Mouse (Mus musculus) MEL (cell line): Measurements from ENCODE around the gene Uhrf2. TPM values are rescaled to one million over a fixed set of nuclear protein-coding genes. Genes with fewer than 3 reads are reported as not detected.

Experiments used
- DNase-seq: peaks from one replicate; pipeline ENCODE4 v3.0.0; 2011; ENCODE audit warnings: low read depth, low spot score
- H3K27ac ChIP-seq: 2 replicates; pipeline ENCODE4 v1.5.1; 2012; ENCODE audit warnings: low read depth, mild to moderate bottlenecking, control low read depth, low read length, moderate library complexity; ENCODE audit not compliant: control insufficient read depth
- H3K27me3 ChIP-seq, 2 experiments: fragments of 150-350 bp in 1 of 2; sonication (generic) in 1 of 2; 2 replicates each; pipeline ENCODE4 v1.6.1; 2012; ENCODE audit warnings: low read length in 2 of 2, mild to moderate bottlenecking in 2 of 2, improper control_type of control experiment in 1 of 2, moderate library complexity in 1 of 2; ENCODE audit not compliant: insufficient read depth in 2 of 2, control insufficient read depth in 1 of 2
- H3K36me3 ChIP-seq, 2 experiments: 2 replicates each; pipeline ENCODE4 v1.6.1; 2012 to 2014; ENCODE audit warnings: low read length in 2 of 2, improper control_type of control experiment in 1 of 2, inconsistent platforms in 1 of 2, mild to moderate bottlenecking in 1 of 2; ENCODE audit not compliant: insufficient read depth in 2 of 2, control insufficient read depth in 1 of 2
- H3K4me1 ChIP-seq, 2 experiments: fragments of 150-350 bp in 1 of 2; sonication (generic) in 1 of 2; 2 replicates each; pipeline ENCODE4 v1.6.1; 2012; ENCODE audit warnings: low read length in 2 of 2, improper control_type of control experiment in 1 of 2, mild to moderate bottlenecking in 1 of 2; ENCODE audit not compliant: insufficient read depth in 2 of 2, control insufficient read depth in 1 of 2
- H3K4me3 ChIP-seq, 2 experiments: fragments of 150-350 bp in 1 of 2; sonication (generic) in 1 of 2; 2 replicates each; pipeline ENCODE4 v1.5.1; 2012; ENCODE audit warnings: low read depth in 2 of 2, low read length in 2 of 2, mild to moderate bottlenecking in 2 of 2, moderate library complexity in 2 of 2, control low read depth in 1 of 2, improper control_type of control experiment in 1 of 2; ENCODE audit not compliant: control insufficient read depth in 1 of 2, insufficient read depth in 1 of 2
- H3K79me2 ChIP-seq: 2 replicates; pipeline ENCODE4 v1.6.1; 2012; ENCODE audit warnings: mild to moderate bottlenecking, low read length, moderate library complexity; ENCODE audit not compliant: control insufficient read depth, poor library complexity, insufficient read depth
- H3K9ac ChIP-seq: 2 replicates; pipeline ENCODE4 v1.6.1; 2012; ENCODE audit warnings: low read depth, mild to moderate bottlenecking, control low read depth, low read length, moderate library complexity; ENCODE audit not compliant: control insufficient read depth, poor library complexity, severe bottlenecking
- H3K9me3 ChIP-seq: fragments of 150-350 bp; sonication (generic); replicated peaks from 2 replicates; pipeline ENCODE4 v1.6.1; 2012; ENCODE audit warnings: mild to moderate bottlenecking, low read length, improper control_type of control experiment, moderate library complexity; ENCODE audit not compliant: insufficient read depth
- BHLHE40 ChIP-seq: IDR thresholded peaks from 2 replicates; pipeline ENCODE4 v1.6.1; 2012; ENCODE audit warnings: low read depth, mild to moderate bottlenecking, inconsistent platforms, low read length, improper control_type of control experiment, borderline replicate concordance
- CHD2 ChIP-seq: IDR thresholded peaks from 2 replicates; pipeline ENCODE4 v1.6.1; 2011; ENCODE audit warnings: low read length, improper control_type of control experiment
- CTCF ChIP-seq, 3 experiments: IDR thresholded peaks in 2 of 3; conservative IDR thresholded peaks in 1 of 3; 2 replicates each; pipeline ENCODE4 v1.5.1; 2011 to 2012; ENCODE audit warnings: low read length in 3 of 3, low read depth in 2 of 3, mild to moderate bottlenecking in 2 of 3, improper control_type of control experiment in 1 of 3, inconsistent platforms in 1 of 3, mixed read lengths in 1 of 3, moderate library complexity in 1 of 3; ENCODE audit not compliant: control insufficient read depth in 1 of 3, insufficient read depth in 1 of 3, poor library complexity in 1 of 3, severe bottlenecking in 1 of 3
- ELF1 ChIP-seq: IDR thresholded peaks from 2 replicates; pipeline ENCODE4 v1.6.1; 2014; ENCODE audit warnings: low read depth, mild to moderate bottlenecking, inconsistent platforms, low read length, improper control_type of control experiment, moderate library complexity
- GABPA ChIP-seq: IDR thresholded peaks from 2 replicates; pipeline ENCODE4 v1.6.1; 2012; ENCODE audit warnings: low read depth, mild to moderate bottlenecking, inconsistent platforms, low read length, improper control_type of control experiment, moderate library complexity
- KAT2A ChIP-seq: conservative IDR thresholded peaks from 2 replicates; pipeline ENCODE4 v1.6.1; 2012; ENCODE audit warnings: low read depth, low read length, improper control_type of control experiment, inconsistent platforms
- MAZ ChIP-seq: IDR thresholded peaks from 2 replicates; pipeline ENCODE4 v1.6.1; 2012; ENCODE audit warnings: low read depth, mild to moderate bottlenecking, inconsistent platforms, low read length, improper control_type of control experiment
- POLR2AphosphoS5 ChIP-seq: IDR thresholded peaks from 2 replicates; pipeline ENCODE4 v1.6.1; 2012; ENCODE audit warnings: low read depth, borderline replicate concordance, mild to moderate bottlenecking, inconsistent platforms, low read length, moderate library complexity, mixed read lengths
- RAD21 ChIP-seq: IDR thresholded peaks from 2 replicates; pipeline ENCODE4 v1.6.1; 2011; ENCODE audit warnings: mild to moderate bottlenecking, low read depth, low read length, improper control_type of control experiment
- RCOR1 ChIP-seq: IDR thresholded peaks from 2 replicates; pipeline ENCODE4 v1.6.1; 2012; ENCODE audit warnings: low read depth, mild to moderate bottlenecking, inconsistent platforms, low read length, improper control_type of control experiment
- SMC3 ChIP-seq: IDR thresholded peaks from 2 replicates; pipeline ENCODE4 v1.6.1; 2011; ENCODE audit warnings: low read depth, low read length, improper control_type of control experiment
- TBP ChIP-seq: IDR thresholded peaks from 2 replicates; pipeline ENCODE4 v1.8.0; 2011; ENCODE audit warnings: low read depth, low read length, improper control_type of control experiment
- TCF12 ChIP-seq: IDR thresholded peaks from 2 replicates; pipeline ENCODE4 v1.6.1; 2014; ENCODE audit warnings: low read depth, mild to moderate bottlenecking, inconsistent platforms, low read length, improper control_type of control experiment, moderate library complexity
- USF2 ChIP-seq, 2 experiments: IDR thresholded peaks; 2 replicates each; pipeline ENCODE4 v1.6.1; 2011 to 2012; ENCODE audit warnings: improper control_type of control experiment in 2 of 2, low read length in 2 of 2, borderline replicate concordance in 1 of 2, inconsistent platforms in 1 of 2, low read depth in 1 of 2, mild to moderate bottlenecking in 1 of 2; ENCODE audit not compliant: insufficient read depth in 1 of 2
- polyA plus RNA-seq, 2 experiments: library from polyadenylated mRNA; stranded (reverse) in 1 of 2; unstranded in 1 of 2; fragments of >175 nt in 1 of 2; fragments of >200 nt in 1 of 2; gene quantifications; 2 replicates each; pipeline versions ENCODE4 v1.2.1 to v1.2.4; 2012; ENCODE audit warnings: low replicate concordance in 2 of 2, low read depth in 1 of 2; ENCODE audit not compliant: insufficient read length in 2 of 2, insufficient read depth in 1 of 2, missing spikeins in 1 of 2
- total RNA-seq: library from RNA; depleted of rRNA; stranded (reverse); fragments of 300-350 nt; gene quantifications from 2 replicates; pipeline ENCODE4 v1.2.3, GENCODE M21; 2012

Gene Uhrf2
- total and polyA plus RNA-seq, 3 experiments, result 18.0 to 19.0 TPM; not detected in 1

- TF ChIP-seq KAT2A (no peak), GABPA (no peak), MAZ (peak; percentile 88; the same call in 1 of the 2 replicates), POLR2AphosphoS5 (no peak)
Measured at GRCm38 (mm10) chr19:30029894-30030635, at the start of gene Uhrf2 (continued).

GRCm38 (mm10) chr19:29984208-29985005 is 45.9 kb upstream of the Uhrf2 start:
- no peak overlapping the region for H3K27ac ChIP-seq
- H3K79me2 ChIP-seq, result no peaks in the 10 kb centered on the region
- no peaks in the 10 kb centered on the region for H3K9me3 ChIP-seq
- H3K9ac ChIP-seq, result no peak overlapping the region
- H3K36me3 ChIP-seq, result no peaks in the 10 kb centered on the region
- H3K4me1 ChIP-seq, result no peaks in the 10 kb centered on the region
- TF ChIP-seq GABPA, result no peak
- TF ChIP-seq SMC3, result no peak
- TF ChIP-seq TBP, result no peak
- TF ChIP-seq RCOR1, result no peak
- TF ChIP-seq TCF12, result no peak
- TF ChIP-seq CHD2, result no peak
- no peak for TF ChIP-seq CTCF (IDR thresholded peaks at IDR 0.05 in 2 of 3, conservative IDR thresholded peaks at IDR 0.05 in 1 of 3; ENCODE audit: control insufficient read depth in 1 of 3, insufficient read depth in 1 of 3, low read depth in 2 of 3, low read length in 3 of 3, poor library complexity in 1 of 3, severe bottlenecking in 1 of 3)
- no peak for TF ChIP-seq USF2 (IDR thresholded peaks at IDR 0.05; ENCODE audit: borderline replicate concordance in 1 of 2, insufficient read depth in 1 of 2, low read depth in 1 of 2, low read length in 2 of 2)
- TF ChIP-seq BHLHE40, result no peak
- no peak for TF ChIP-seq ELF1
- TF ChIP-seq RAD21, result no peak
- TF ChIP-seq, all 39 proteins: peak for 0
- Histone ChIP-seq H3K4me3 (no peak overlapping the region), H3K27me3 (0 out of 4 replicates have a peak, but pooled peaks cover 0 to 4% of the 10 kb centered on the region in 2 experiments)
- DNase-seq, result no peak

GRCm38 (mm10) chr19:29986464-29987091 is 43.7 kb upstream of the Uhrf2 start:
- TF ChIP-seq CHD2, result no peak
- no peak for TF ChIP-seq TCF12
- TF ChIP-seq, all 39 proteins: peak for 0

More at GRCm38 (mm10) chr19:29986464-29987091, 43.7 kb upstream of the Uhrf2 start:
- Histone ChIP-seq H3K27me3 (peaks cover 4% of the 10 kb centered on the region in 2 experiments; a peak in 1 of 4 replicates), H3K79me2 (no peaks in the 10 kb centered on the region), H3K27ac (no peak overlapping the region), H3K4me3 (no peak overlapping the region), H3K9ac (no peak overlapping the region), H3K36me3 (no peaks in the 10 kb centered on the region), H3K9me3 (no peaks in the 10 kb centered on the region), H3K4me1 (no peaks in the 10 kb centered on the region)
- no peak for DNase-seq
